Mouse (Mus musculus): ENCODE data around the gene Ctbs.

The Ctbs gene

GRCm38 (mm10) chr3:146498989-146499388 lies 49.4 kb downstream of the Ctbs start:
- no peak for DNase-seq (ENCODE audit: low spot score in 2 of 2)

DNA sequence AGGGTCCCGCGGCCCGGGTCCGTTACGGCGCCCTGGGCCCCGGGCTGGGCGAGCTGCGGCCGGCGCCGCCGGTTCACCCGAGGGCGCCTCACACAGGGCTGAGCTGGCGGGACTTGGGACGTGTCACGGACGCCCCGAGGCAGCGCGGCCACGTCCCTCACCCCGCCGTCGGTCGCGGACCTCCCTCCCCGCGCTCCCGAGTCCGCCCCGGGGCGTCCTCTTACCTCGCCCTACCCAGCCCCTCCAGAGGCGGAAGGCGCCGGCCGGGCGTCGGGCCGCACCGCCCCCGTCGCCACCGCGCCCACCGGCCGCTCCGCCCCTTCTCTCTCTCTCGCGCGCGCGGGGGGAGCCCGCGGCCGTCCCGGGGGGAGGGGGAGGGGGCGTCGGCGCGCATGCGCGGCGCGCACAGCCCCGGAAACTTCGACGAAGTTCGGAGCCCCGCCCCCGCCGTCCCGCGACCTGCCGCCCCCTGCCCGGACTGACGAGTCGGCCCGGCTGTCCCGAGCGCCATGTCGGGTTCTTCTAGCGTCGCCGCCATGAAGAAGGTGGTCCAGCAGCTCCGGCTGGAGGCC lies 49.9 kb downstream of the Ctbs start, which contains the start of the genes Spata1 and Gng5:
TSS of gene Spata1 (minus strand) at position 323 of the 572 bp plus-strand sequence.
TSS of gene Gng5 (plus strand) at position 377 of the 572 bp plus-strand sequence.
- DNase-seq (ENCODE audit: low spot score in 2 of 2): peak; percentile 80 to 88

- peak; percentile 41 to 48 for DNase-seq (ENCODE audit: low spot score in 2 of 2)
Measured at GRCm38 (mm10) chr3:146500003-146500809, 50.6 kb downstream of the Ctbs start.

GRCm38 (mm10) chr3:146500810-146501201 lies 51.2 kb downstream of the Ctbs start:
- no peak for DNase-seq (ENCODE audit: low spot score in 2 of 2)

DNA sequence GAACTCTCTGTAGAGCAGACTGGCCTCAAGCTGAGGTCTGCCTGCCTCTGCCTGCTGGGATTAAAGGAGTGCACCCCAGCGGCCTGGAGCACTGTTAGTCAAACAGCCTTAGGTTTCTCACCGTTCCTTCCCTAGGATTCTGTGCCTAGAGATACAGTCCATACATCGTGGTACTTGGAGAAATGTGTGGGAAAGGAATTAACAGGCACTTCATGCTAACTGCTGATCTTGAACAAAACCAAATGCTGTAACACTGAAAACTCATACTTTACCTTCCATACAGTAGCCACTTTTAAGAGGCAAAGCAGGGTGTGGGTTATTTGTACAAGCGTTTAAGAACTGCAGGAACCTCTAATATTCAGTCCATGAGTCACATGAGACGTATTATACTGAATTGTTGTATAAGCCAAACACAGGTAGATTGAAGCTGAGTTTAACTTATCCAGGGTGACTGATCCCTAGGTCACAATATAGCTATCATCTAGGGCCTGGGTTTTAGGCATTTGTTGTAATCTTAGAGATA lies 52.1 kb downstream of the Ctbs start:
- DNase-seq (ENCODE audit: low spot score in 2 of 2): no peak

DNA sequence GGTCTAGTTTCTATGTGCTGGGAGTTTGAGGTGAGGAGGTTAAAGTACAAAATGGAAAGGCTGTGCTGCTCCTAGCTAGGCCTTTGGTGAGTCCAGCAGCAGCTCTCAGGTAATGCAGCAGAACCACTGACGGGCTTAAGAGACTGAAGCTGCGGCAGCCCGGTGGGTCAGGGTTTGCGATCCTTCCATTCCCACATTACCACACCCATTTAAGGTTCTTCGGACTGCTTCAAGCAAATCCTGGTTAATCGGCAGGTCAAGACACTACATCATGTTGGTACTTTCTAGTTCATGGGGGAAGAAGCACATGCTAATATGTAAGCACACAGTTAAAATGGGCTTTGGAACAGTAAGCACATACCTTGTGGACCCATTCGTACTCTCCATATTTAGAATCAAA lies 57.1 kb downstream of the Ctbs start:
- no peak for DNase-seq (ENCODE audit: low spot score in 2 of 2)
